Mouse (Mus musculus) stomach, postnatal 0 days (tissue): Measurements from ENCODE around the gene Prss35.

Experiments used
- CTCF ChIP-seq: IDR thresholded peaks from 2 replicates; pipeline ENCODE4 v1.5.1; 2016; ENCODE audit warnings: antibody characterized with exemption, low read depth, mild to moderate bottlenecking, moderate library complexity
- EP300 ChIP-seq: optimal IDR thresholded peaks from 2 replicates; pipeline ENCODE3; 2016; ENCODE audit warnings: antibody characterized with exemption

- TF ChIP-seq CTCF (no peak), EP300 (no peak)
These were observed 36.0 kb upstream of the Prss35 start for GRCm38 (mm10) chr9:86707431-86707830.
